ENCODE assay signal across 6 mouse cellular contexts in genomic region chrX:140320671-140321070, GRCm38 (mm10). TPM values are rescaled to one million over a fixed set of nuclear protein-coding genes. Genes with fewer than 3 reads are reported as not detected.
DNase-seq lines count a peak whose midpoint lies in the region; TF ChIP-seq lines count a peak whose summit lies in the region.
"Not testable (repeated sequence)": the region's sequence is repeated elsewhere in the genome, so short reads cannot be mapped to it uniquely, and the experiment has no call there.
"Had no signal": no experiment of that assay in that cellular context is flagged by ENCODE, and none has a peak within 500 bp of the region (broad histone marks: within the 10 kb centered on the region; RNA-seq: fewer than 3 reads in every experiment).

No protein-coding gene starts in this region.

- TF ChIP-seq POLR2A in kidney, adult 2 months (IDR thresholded peaks at IDR 0.05; ENCODE audit: low read depth, low read length): not testable (repeated sequence)

- H3K4me1 ChIP-seq in kidney, adult 2 months (ENCODE audit: control insufficient read depth, insufficient read depth, low read length): not testable (repeated sequence)

- H3K36me3 ChIP-seq in kidney, adult 2 months (ENCODE audit: control insufficient read depth, insufficient read depth, low read length): not testable (repeated sequence)

- peak overlapping the region; percentile 93 for H3K27ac ChIP-seq in kidney, adult 2 months (ENCODE audit: insufficient read depth, low read depth, low read length)

- not testable (repeated sequence) for H3K27me3 ChIP-seq in kidney, adult 2 months (replicated peaks; ENCODE audit: control insufficient read depth, insufficient read depth, low read length)

- 56% methylated on average over 1 of the region's 1 CpGs for WGBS in kidney, adult 2 months

- peak; percentile 54 for DNase-seq in kidney, adult 2 months
- DNase-seq in kidney, adult 9 months: peak; percentile 59

- not testable (repeated sequence) for H3K4me3 ChIP-seq in kidney, adult 2 months (ENCODE audit: insufficient read depth, low read depth, low read length)

- not testable (repeated sequence) for TF ChIP-seq CTCF in kidney, adult 2 months (conservative IDR thresholded peaks at IDR 0.05; ENCODE audit: insufficient read depth, insufficient read length, low read depth, low read length)

RNA-seq across cellular contexts. Expression of gene Frmpd3, which starts 21.4 kb away (rescaled TPM):
- 0.92 and 1.3 TPM in 2 replicates for polyA plus RNA-seq in kidney, adult 2 months (2012; rRNA removed)
- polyA plus RNA-seq: activated CD4-positive, CD25-positive, alpha-beta regulatory T cell, adult 4 months; adrenal gland, adult 2 months; C2C12; G1E had no signal
